Mouse (Mus musculus): ENCODE measurements at regions not wholly inside any gene's neighbourhood (a gene's known extent, or its start where the extent isn't known, plus 50 kb on each side); places are given as distances from the start of the nearest gene placed in this dataset.

DNA sequence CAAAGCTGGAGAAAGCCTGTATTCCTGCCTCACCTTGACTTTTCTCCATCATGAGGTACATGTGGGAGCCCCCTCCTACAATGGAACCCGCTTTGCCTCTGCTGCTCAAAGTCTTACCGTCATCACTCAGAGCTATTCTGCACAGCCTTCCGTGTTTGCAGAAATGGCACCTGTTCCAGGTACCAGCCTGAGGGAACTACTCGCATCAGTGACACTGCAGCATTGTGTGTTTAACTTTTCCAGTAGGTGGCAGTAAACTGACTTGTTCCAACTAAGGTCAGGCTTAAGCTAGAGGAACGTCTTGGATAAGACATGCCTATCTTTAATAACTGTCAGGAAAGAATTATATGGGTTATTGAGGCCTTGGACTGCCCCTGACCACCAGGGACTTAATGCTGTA, 71.4 kb downstream of the Fam173b start:
- DNase-seq (ENCODE audit: low read depth, low spot score), result no peak

DNA sequence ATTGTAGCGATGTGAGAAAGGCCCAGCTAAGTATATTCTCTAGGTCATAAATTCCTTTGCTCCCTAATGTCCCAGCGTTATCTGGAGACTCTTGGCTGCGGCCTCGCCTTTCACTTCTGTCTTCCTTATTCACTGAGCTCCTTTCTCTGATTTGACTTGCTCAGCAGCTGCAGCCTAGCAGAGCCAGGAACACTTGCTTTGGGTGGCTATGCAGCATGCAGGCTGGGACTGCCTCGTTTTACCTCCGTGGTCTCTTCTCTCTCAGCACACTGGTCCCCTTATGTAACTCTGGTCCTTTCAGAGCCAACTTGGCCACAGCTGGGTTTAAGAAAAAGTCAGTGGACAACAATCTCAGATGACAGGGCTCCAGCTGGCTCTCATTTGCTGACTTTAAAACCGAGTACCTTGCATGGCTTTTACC, 75.1 kb downstream of the Fam173b start:
- no peak for DNase-seq (ENCODE audit: low read depth, low spot score)

DNA sequence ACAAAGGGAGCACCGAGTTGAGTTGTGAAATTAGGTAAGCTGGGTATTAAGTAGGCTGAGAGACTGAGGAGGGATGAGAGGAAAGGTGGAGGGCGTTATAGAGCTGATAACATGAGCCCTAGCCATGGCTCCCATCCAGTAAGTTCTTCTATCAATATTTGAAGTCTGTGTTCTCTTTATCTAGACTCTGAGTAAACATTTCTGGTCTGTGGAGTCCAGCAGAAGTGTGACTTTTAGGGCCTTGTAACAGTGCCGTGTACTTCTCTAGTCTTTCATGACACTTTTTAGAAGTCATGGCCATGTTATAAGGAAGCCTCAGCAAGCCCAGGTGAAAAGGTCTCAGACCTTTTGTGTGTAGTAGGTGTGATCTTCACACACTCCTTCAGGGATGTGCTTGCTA, 91.5 kb downstream of the Fam173b start:
- DNase-seq (ENCODE audit: low read depth, low spot score), result no peak

GRCm38 (mm10) chr15:31694877-31695671, 93.4 kb downstream of the Fam173b start:
- DNase-seq (ENCODE audit: low read depth, low spot score), result no peak

GRCm38 (mm10) chr15:31703400-31703799, 101.7 kb downstream of the Fam173b start:
- no peak for DNase-seq (ENCODE audit: low read depth, low spot score)

DNA sequence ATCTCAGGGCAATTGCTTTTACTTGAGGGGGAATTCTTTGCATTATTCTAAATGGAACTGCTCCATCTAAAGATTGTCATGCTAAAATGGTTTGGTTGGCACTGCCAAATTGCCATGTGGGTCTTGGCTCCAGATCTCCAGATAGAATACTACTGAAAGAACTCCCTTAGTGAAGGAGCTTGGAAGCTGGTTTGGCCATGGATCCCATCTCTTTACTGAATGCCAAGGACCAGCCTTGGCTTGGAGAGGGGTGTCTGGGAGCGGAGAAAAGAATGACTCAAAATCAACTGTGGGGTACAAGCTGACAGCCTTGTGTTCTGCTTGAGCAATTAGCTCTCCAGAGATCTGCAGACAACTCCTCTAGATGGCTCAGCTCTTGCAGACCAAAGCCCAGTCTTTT, 105.8 kb downstream of the Fam173b start:
- DNase-seq (ENCODE audit: low read depth, low spot score), result no peak

DNA sequence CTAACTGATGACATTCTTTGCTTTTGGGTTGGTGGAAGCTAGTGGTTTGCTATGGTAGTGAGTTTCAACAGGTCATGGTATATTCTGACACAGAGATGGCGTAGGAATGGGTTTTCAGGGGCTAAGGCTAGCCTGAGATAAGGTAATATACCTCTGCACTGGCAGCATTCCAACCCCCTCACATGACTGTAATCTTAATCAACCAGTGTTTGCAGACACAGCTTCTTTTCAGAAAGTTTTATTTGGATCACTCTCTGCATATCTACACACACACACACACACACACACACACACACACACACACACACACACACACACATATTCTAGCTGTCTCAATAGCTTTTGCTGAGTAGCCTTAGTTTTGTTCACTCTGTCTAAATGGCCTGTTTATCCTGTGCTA, 119.4 kb downstream of the Fam173b start:
- no peak for DNase-seq (ENCODE audit: low read depth, low spot score)

DNA sequence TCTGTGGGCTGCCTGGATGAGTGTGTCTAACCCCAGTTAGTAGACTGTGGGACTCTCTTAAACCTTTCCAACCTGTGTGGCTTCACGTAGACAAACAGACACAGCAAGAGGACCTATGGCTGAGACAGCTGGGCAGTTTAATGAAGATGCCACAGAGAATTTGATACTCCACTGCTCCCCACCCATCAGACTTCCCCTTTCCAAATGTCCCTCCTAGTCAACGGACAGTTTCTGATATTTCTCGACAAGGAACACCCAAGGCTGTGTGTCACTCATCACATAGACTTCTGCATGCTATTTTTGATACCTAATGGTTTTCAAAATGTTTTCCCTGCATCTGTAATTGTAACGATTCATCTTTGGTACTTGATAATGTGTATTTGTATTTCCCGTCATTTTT, 120.8 kb downstream of the Fam173b start:
- no peak for DNase-seq (ENCODE audit: low read depth, low spot score)

DNA sequence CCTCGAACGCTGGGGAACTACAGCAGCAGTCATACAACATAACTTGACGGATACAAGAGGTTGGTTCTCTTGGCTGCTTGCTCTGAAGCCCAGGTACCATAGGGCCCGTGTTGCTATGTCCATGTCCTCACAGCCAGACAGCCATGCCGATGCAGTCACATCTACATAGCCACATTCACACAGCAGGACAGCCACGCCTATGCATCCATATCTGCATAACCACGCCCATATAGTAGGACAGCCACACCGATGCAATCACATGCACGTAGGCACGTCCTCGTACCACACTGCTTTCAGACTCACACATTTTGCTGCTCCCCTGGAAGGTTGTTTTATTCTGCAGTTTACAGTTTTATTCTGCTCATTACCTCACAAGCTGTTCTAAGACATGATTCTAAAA, 122.6 kb downstream of the Fam173b start:
- no peak for DNase-seq (ENCODE audit: low read depth, low spot score)

- DNase-seq (ENCODE audit: low read depth, low spot score), result no peak
These were observed 127.5 kb downstream of the Fam173b start for GRCm38 (mm10) chr15:31729133-31729532.

DNA sequence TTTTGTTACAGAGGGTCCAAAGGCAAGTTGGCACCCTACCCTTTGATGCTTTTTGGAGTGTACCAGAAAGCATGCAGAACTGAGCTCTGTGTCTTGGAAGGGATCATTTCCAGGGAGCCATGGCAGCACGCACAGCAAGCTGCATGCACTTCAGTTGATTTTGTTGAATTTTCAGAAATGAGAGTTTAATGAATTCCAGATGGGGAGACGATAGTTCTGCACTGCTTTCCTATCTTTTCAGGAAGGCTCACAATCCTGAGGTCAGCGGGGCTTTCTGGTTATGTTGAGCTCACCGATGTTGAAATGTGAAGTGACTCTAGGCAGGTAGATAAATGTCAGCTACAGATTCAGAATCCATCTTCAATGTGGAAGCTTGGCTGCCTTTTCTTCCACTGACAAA, 140.0 kb downstream of the Fam173b start:
- DNase-seq (ENCODE audit: low read depth, low spot score), result no peak

- DNase-seq (ENCODE audit: low read depth, low spot score), result no peak
These were observed 142.9 kb downstream of the Fam173b start for GRCm38 (mm10) chr15:31744570-31744969.

GRCm38 (mm10) chr15:31752632-31753031, 151.0 kb downstream of the Fam173b start:
- DNase-seq (ENCODE audit: low read depth, low spot score), result no peak

- DNase-seq (ENCODE audit: low read depth, low spot score), result no peak
These were observed 152.1 kb downstream of the Fam173b start for GRCm38 (mm10) chr15:31753578-31754281.

- peak; percentile 17 for DNase-seq (ENCODE audit: low read depth, low spot score)
These were observed 167.6 kb downstream of the Fam173b start for GRCm38 (mm10) chr15:31768959-31769844.

- DNase-seq (ENCODE audit: low read depth, low spot score), result no peak
These were observed 181.4 kb downstream of the Fam173b start for GRCm38 (mm10) chr15:31783081-31783480.

- no peak for DNase-seq (ENCODE audit: low read depth, low spot score)
These were observed 183.4 kb downstream of the Fam173b start for GRCm38 (mm10) chr15:31785022-31785421.

DNA sequence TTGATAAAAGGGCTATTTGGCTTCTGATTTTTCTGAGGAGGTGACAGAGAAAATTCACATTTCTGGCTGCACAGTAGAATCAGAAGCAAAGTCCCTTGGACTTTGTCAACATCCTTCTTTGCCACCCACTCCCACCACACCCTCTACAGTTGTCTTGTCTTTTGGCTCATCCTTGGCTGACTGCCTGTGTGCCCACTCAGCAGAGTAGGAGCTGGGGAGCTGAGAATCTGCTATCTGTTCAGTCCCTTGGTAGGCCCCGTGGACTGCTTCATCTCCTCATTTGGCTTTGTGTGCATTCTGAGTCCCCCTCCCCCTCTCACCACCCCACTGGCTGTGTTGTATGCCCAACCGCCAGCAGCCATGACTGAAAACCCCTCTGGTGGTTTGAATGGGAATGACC, 197.2 kb downstream of the Fam173b start:
- DNase-seq (ENCODE audit: low read depth, low spot score), result no peak

GRCm38 (mm10) chr15:31805522-31805921, 203.9 kb downstream of the Fam173b start:
- DNase-seq (ENCODE audit: low read depth, low spot score), result no peak

DNA sequence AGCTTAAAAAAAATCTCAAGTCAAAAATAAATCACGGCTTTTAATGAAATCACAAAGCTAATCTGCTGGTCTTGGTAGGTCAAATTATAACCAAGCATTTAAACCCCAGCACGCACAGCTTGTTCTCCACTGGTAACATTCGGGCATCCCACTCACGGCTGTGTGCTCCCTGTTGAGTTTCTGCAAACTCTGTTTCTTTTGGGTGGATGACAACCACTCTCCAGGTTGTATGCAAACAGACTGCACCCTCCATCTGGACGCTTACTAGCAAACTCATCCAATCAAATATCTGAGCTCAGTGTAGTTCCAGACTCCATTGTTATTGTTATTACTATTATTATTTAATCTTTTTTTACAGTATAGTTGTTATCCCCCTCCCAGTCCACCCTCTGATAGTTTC, 213.9 kb downstream of the Fam173b start:
- no peak for DNase-seq (ENCODE audit: low read depth, low spot score)

GRCm38 (mm10) chr15:31819219-31819618, 217.6 kb downstream of the Fam173b start:
- no peak for DNase-seq (ENCODE audit: low read depth, low spot score)

- DNase-seq (ENCODE audit: low read depth, low spot score), result no peak
These were observed 225.6 kb downstream of the Fam173b start for GRCm38 (mm10) chr15:31827219-31827618.

All from retina, postnatal 7 days (tissue).